Mouse (Mus musculus): Measurements from ENCODE around the gene Wdr63. TPM values are rescaled to one million over a fixed set of nuclear protein-coding genes. Genes with fewer than 3 reads are reported as not detected.

The Wdr63 gene
- polyA plus RNA-seq, 1 experiment from 2014 or later = 0.20 TPM

GRCm38 (mm10) chr3:146053082-146053814 is 54.7 kb downstream of the Wdr63 start:
- DNase-seq = no peak
- ATAC-seq = no peak
- 58% methylated on average over 6 of the region's 6 CpGs for WGBS (ENCODE audit: insufficient replicate concordance)
- no peaks in the 10 kb centered on the region for H3K9me3 ChIP-seq (ENCODE audit: low read length)
- no peak overlapping the region for H3K4me2 ChIP-seq (ENCODE audit: low read depth, low read length)
- TF ChIP-seq EP300 (IDR thresholded peaks at IDR 0.05; ENCODE audit: low read depth) (no peak), CTCF (IDR thresholded peaks at IDR 0.05; ENCODE audit: low read depth) (0 out of 2 replicates have a peak, but pooled peaks have one; percentile 24)
- H3K27me3 ChIP-seq (ENCODE audit: insufficient read depth, low read length) = no peaks in the 10 kb centered on the region
- no peak overlapping the region for H3K9ac ChIP-seq (replicated peaks)
- no peak overlapping the region for H3K4me3 ChIP-seq (ENCODE audit: low read depth, low read length)
- no peak overlapping the region for H3K27ac ChIP-seq (ENCODE audit: low read depth)
- no peaks in the 10 kb centered on the region for H3K36me3 ChIP-seq (replicated peaks; ENCODE audit: insufficient read depth, low read length)
- no peaks in the 10 kb centered on the region for H3K4me1 ChIP-seq (ENCODE audit: insufficient read depth)

- H3K4me1 ChIP-seq (ENCODE audit: insufficient read depth) = peaks cover 2% of the 10 kb centered on the region
- WGBS (ENCODE audit: insufficient replicate concordance) = 70% methylated on average over 11 of the region's 11 CpGs
- ATAC-seq = no peak
- H3K27me3 ChIP-seq (ENCODE audit: insufficient read depth, low read length) = no peaks in the 10 kb centered on the region
- no peak overlapping the region for H3K4me2 ChIP-seq (ENCODE audit: low read depth, low read length)
- no peak for TF ChIP-seq EP300 (IDR thresholded peaks at IDR 0.05; ENCODE audit: low read depth)
- DNase-seq = peak; percentile 24
- no peaks in the 10 kb centered on the region for H3K36me3 ChIP-seq (replicated peaks; ENCODE audit: insufficient read depth, low read length)
- H3K4me3 ChIP-seq (ENCODE audit: low read depth, low read length) = no peak overlapping the region
- H3K27ac ChIP-seq (ENCODE audit: low read depth) = no peak overlapping the region
- no peak overlapping the region for H3K9ac ChIP-seq (replicated peaks)
- H3K9me3 ChIP-seq (ENCODE audit: low read length) = no peaks in the 10 kb centered on the region
Observed at GRCm38 (mm10) chr3:146051277-146052007, 56.5 kb downstream of the Wdr63 start.

DNA sequence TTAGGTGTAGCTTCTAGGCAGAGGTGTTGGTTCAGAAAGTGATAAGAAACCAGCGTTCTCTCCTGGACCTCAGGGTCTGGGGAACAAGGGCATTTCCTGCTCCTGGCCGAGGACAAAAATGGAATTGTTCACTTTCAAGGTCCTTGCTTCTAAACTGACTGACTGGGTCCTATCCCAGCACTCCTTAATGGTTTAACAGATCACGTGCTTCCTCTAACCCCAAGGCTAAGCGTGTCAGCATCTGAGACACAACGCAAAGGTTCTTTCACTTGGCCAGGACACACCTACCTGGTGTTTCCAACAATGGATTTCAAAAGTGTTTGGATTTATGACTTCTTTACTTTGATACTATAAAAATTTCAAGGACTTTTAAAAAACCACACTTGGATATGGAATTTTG is 58.0 kb downstream of the Wdr63 start:
- no peak overlapping the region for H3K4me2 ChIP-seq (ENCODE audit: low read depth, low read length)
- 61% methylated on average over 5 of the region's 5 CpGs for WGBS (ENCODE audit: insufficient replicate concordance)
- ATAC-seq = no peak

GRCm38 (mm10) chr3:146047704-146048207 is 60.2 kb downstream of the Wdr63 start:
- H3K4me1 ChIP-seq (ENCODE audit: insufficient read depth) = peaks cover 2% of the 10 kb centered on the region
- no peak overlapping the region for H3K27ac ChIP-seq (ENCODE audit: low read depth)
- no peaks in the 10 kb centered on the region for H3K9me3 ChIP-seq (ENCODE audit: low read length)
- peak overlapping the region; percentile 19; the same call in 1 of the 2 replicates for H3K4me3 ChIP-seq (ENCODE audit: low read depth, low read length)
- ATAC-seq (peak; percentile 45), DNase-seq (peak; percentile 41)
- no peaks in the 10 kb centered on the region for H3K36me3 ChIP-seq (replicated peaks; ENCODE audit: insufficient read depth, low read length)
- no peak overlapping the region for H3K9ac ChIP-seq (replicated peaks)
- peak overlapping the region; percentile 69 for H3K4me2 ChIP-seq (ENCODE audit: low read depth, low read length)
- H3K27me3 ChIP-seq (ENCODE audit: insufficient read depth, low read length) = no peaks in the 10 kb centered on the region
- WGBS (ENCODE audit: insufficient replicate concordance) = 17% methylated on average over 15 of the region's 15 CpGs
- no peak for TF ChIP-seq CTCF (IDR thresholded peaks at IDR 0.05; ENCODE audit: low read depth)
- TF ChIP-seq EP300 (IDR thresholded peaks at IDR 0.05; ENCODE audit: low read depth) = no peak

More for the DNA sequence above, 58.0 kb downstream of the Wdr63 start:
- no peaks in the 10 kb centered on the region for H3K36me3 ChIP-seq (replicated peaks; ENCODE audit: insufficient read depth, low read length)
- H3K27me3 ChIP-seq (ENCODE audit: insufficient read depth, low read length) = no peaks in the 10 kb centered on the region
- H3K4me3 ChIP-seq (ENCODE audit: low read depth, low read length) = no peak overlapping the region
- H3K9me3 ChIP-seq (ENCODE audit: low read length) = no peaks in the 10 kb centered on the region
- TF ChIP-seq EP300 (IDR thresholded peaks at IDR 0.05; ENCODE audit: low read depth) (no peak), CTCF (IDR thresholded peaks at IDR 0.05; ENCODE audit: low read depth) (no peak)
- no peak overlapping the region for H3K27ac ChIP-seq (ENCODE audit: low read depth)
- H3K4me1 ChIP-seq (ENCODE audit: insufficient read depth) = peaks cover 2% of the 10 kb centered on the region
- no peak for DNase-seq
- H3K9ac ChIP-seq (replicated peaks) = no peak overlapping the region

DNA sequence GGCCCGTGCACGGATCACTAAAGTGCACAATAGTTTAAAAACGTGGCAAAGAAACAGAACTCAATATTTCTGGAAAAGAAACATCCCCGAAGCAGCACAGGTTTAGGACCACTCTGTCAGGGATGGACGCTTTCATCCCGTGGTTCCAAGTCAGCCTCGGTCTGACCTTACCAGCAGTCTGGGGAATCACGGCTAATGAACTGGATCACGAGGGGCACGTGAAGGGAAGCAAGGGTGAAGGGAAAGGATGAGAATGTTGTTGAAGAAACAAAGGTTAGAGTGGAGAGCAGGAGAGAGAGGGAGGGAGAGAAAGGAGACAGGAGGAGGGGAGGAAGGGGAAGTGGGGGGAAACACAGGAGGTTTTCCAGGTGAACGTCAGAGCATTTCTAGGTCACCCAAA is 61.9 kb downstream of the Wdr63 start:
- no peak overlapping the region for H3K9ac ChIP-seq (replicated peaks)
- no peak overlapping the region for H3K4me3 ChIP-seq (ENCODE audit: low read depth, low read length)
- H3K9me3 ChIP-seq (ENCODE audit: low read length) = no peaks in the 10 kb centered on the region
- 75% methylated on average over 11 of the region's 11 CpGs for WGBS (ENCODE audit: insufficient replicate concordance)
- no peaks in the 10 kb centered on the region for H3K36me3 ChIP-seq (replicated peaks; ENCODE audit: insufficient read depth, low read length)
- ATAC-seq = no peak
- H3K4me1 ChIP-seq (ENCODE audit: insufficient read depth) = peaks cover 2% of the 10 kb centered on the region
- H3K27ac ChIP-seq (ENCODE audit: low read depth) = no peak overlapping the region
- no peak for TF ChIP-seq CTCF (IDR thresholded peaks at IDR 0.05; ENCODE audit: low read depth)
- TF ChIP-seq EP300 (IDR thresholded peaks at IDR 0.05; ENCODE audit: low read depth) = no peak
- H3K4me2 ChIP-seq (ENCODE audit: low read depth, low read length) = no peak overlapping the region
- no peak for DNase-seq
- no peaks in the 10 kb centered on the region for H3K27me3 ChIP-seq (ENCODE audit: insufficient read depth, low read length)

GRCm38 (mm10) chr3:146044977-146045376 is 63.0 kb downstream of the Wdr63 start:
- TF ChIP-seq CTCF (IDR thresholded peaks at IDR 0.05; ENCODE audit: low read depth) = no peak
- TF ChIP-seq EP300 (IDR thresholded peaks at IDR 0.05; ENCODE audit: low read depth) = no peak
- DNase-seq (no peak), ATAC-seq (no peak)
- Histone ChIP-seq H3K4me1 (ENCODE audit: insufficient read depth) (peaks cover 2% of the 10 kb centered on the region), H3K9me3 (ENCODE audit: low read length) (no peaks in the 10 kb centered on the region), H3K4me3 (ENCODE audit: low read depth, low read length) (no peak overlapping the region), H3K36me3 (replicated peaks; ENCODE audit: insufficient read depth, low read length) (no peaks in the 10 kb centered on the region), H3K9ac (replicated peaks) (no peak overlapping the region), H3K27me3 (ENCODE audit: insufficient read depth, low read length) (no peaks in the 10 kb centered on the region), H3K27ac (ENCODE audit: low read depth) (no peak overlapping the region), H3K4me2 (ENCODE audit: low read depth, low read length) (no peak overlapping the region)
- 33% methylated on average over 11 of the region's 11 CpGs for WGBS (ENCODE audit: insufficient replicate concordance)
